Mouse (Mus musculus): ENCODE measurements around the gene Arf3.
A peak's percentile ranks its signal among the peaks of the same experiment; 100 is the strongest.

The Arf3 gene

GRCm38 (mm10) chr15:98722854-98723253, 40.2 kb downstream of the Arf3 start:
- DNase-seq (ENCODE audit: low read depth, low spot score): no peak

GRCm38 (mm10) chr15:98722191-98722590, 40.8 kb downstream of the Arf3 start:
- DNase-seq (ENCODE audit: low read depth, low spot score): no peak

GRCm38 (mm10) chr15:98717301-98717700, 45.7 kb downstream of the Arf3 start:
- no peak for DNase-seq (ENCODE audit: low read depth, low spot score)

- no peak for DNase-seq (ENCODE audit: low read depth, low spot score)
Observed at GRCm38 (mm10) chr15:98714230-98714652, 48.8 kb downstream of the Arf3 start.

GRCm38 (mm10) chr15:98710442-98710841, 52.6 kb downstream of the Arf3 start:
- DNase-seq (ENCODE audit: low read depth, low spot score): no peak

GRCm38 (mm10) chr15:98707766-98708372, 55.1 kb downstream of the Arf3 start, which contains the start of gene Ccdc65:
Gene Ccdc65 (plus strand): TSS chr15:98708207.
- DNase-seq (ENCODE audit: low read depth, low spot score): peak; percentile 90

GRCm38 (mm10) chr15:98704312-98704711, 58.7 kb downstream of the Arf3 start:
- DNase-seq (ENCODE audit: low read depth, low spot score): no peak

- peak; percentile 43 for DNase-seq (ENCODE audit: low read depth, low spot score)
Observed at GRCm38 (mm10) chr15:98699190-98700105, 63.6 kb downstream of the Arf3 start.

- no peak for DNase-seq (ENCODE audit: low read depth, low spot score)
Observed at GRCm38 (mm10) chr15:98696216-98696615, 66.8 kb downstream of the Arf3 start.

- DNase-seq (ENCODE audit: low read depth, low spot score): no peak
Observed at GRCm38 (mm10) chr15:98695726-98696125, 67.3 kb downstream of the Arf3 start.

- no peak for DNase-seq (ENCODE audit: low read depth, low spot score)
Observed at GRCm38 (mm10) chr15:98692171-98692715, 70.8 kb downstream of the Arf3 start.

GRCm38 (mm10) chr15:98691486-98692147, 71.4 kb downstream of the Arf3 start:
- DNase-seq (ENCODE audit: low read depth, low spot score): no peak

- DNase-seq (ENCODE audit: low read depth, low spot score): no peak
Observed at GRCm38 (mm10) chr15:98689682-98690081, 73.3 kb downstream of the Arf3 start.

Measured in skeletal muscle tissue, adult 2 months (tissue).